Mouse (Mus musculus): ENCODE measurements around the gene Tcf7l2.

Tcf7l2 gene

GRCm38 (mm10) chr19:55797834-55798233 is 56.2 kb downstream of the Tcf7l2 start:
- DNase-seq, result no peak

GRCm38 (mm10) chr19:55799411-55799810 is 57.8 kb downstream of the Tcf7l2 start:
- no peak for DNase-seq

DNA sequence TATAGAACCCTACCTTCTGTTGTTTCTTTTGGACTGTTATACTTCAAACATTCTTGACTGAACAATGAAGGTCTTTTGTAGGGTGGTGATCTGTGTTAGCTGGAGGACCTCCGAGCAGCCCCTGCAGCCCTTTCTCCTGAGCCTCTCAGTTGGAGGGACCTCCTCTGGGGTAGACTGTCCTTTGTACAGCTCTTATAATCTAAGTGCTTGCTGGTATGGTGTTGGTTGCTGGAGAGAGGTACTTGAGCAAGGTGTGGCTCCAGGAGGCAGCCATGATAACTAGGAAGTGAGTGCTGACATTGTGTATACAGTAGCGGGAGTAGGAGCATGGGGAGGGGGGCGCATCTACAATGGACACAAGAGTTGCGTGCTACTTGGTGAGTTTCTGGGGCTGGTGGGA is 58.4 kb downstream of the Tcf7l2 start:
- no peak for DNase-seq

DNA sequence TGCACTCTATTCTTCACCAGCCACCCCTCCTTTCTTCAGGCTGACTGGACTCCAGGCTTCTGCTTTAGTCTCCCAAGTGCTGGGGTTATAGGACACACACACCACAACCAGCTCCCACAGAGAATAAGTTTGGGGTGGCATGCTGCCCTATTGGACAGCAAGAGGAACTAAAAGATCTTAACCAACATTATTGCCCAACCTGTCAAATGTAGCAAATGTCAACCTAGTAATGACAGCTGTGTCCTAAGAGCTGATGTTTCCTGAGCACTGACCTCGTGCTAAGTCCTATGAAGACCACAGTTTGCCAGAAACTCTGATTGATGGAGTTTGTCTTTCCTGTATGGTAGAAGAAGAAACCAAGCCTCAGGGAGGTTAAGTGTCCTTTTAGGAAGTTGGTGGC is 61.5 kb downstream of the Tcf7l2 start:
- no peak for DNase-seq

GRCm38 (mm10) chr19:55803797-55804196 is 62.2 kb downstream of the Tcf7l2 start:
- DNase-seq, result no peak

DNA sequence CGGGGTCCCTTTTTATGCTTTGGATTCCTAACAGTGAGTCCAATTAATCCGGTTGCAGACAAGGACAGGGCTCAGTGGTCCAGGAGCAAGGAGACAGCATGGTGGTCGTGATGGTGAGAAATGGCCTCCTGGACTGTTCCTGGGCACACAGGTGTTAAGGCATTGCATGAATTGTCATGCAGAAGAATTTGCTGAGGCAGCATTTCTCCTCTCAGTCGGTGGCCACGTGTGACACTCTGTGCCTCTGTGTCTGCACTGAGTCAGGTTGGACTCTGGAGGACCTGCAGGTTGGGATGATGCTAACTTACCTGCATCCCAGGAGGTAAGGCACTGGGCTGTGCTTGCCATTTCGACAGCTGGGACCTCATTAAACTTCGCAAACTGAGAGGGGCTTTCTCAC is 63.2 kb downstream of the Tcf7l2 start:
- no peak for DNase-seq

GRCm38 (mm10) chr19:55806434-55807193 is 65.0 kb downstream of the Tcf7l2 start:
- no peak for DNase-seq

DNA sequence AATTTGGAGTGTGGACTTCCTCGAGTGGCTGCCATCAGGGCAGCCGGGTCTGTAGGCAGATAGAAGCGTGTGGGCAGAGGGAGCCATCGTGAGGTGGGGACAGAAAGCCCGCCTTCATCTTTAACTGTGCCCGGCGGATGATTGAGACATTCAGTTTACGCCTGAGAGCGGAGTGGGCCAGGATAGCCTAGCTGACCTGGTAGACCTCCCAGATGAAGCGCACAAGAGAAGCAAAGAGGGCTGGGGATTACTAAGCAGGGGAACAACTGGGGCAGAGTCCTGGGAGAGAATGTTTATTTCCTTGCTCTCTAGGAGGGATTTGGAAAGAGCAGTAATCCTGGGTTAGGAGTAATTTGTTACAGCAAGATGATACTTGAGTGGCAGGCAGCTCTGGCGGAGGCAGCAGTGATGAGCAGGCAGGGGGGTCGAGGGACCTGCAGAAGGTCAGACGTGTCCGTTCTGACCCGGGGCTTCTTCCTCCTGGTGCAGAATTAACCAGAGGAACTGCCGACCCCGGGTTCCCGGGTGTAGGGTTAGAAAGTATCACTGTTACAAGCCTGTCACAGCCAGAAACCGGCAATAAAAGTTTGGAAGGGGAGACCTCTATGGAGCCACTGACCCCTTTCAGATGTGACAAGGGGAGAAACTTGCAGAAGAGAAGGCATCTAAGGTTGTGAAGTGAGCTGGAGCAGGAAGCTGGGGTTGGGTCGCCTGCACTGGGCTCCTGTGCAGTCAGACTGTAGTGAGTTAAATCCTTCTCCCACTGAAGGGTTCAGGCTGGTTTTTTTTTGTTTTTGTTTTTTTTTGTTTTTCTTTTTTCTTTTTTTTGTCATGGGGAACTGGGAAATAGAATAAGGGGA is 65.8 kb downstream of the Tcf7l2 start:
- no peak for DNase-seq

DNA sequence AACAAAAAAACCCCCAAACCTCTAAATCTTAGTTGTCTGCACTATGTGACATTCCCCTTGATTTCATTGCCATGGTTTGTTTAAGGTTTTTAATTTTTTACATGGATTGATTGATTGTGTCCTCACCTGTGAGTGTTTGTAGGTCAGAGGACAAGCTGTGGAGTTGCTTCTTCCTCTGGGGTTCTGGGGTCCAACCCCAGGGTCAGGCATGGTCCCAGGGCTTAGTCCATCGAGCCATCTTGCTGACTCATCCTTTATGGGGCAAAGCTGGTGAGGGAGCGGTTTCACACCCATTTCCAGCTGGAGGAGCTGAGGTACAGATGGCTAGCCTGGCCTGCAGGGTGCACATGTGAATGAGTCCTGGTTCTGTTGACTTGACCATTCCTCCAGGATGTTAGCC is 66.7 kb downstream of the Tcf7l2 start:
- no peak for DNase-seq

GRCm38 (mm10) chr19:55809539-55809938 is 67.9 kb downstream of the Tcf7l2 start:
- DNase-seq, result no peak

DNA sequence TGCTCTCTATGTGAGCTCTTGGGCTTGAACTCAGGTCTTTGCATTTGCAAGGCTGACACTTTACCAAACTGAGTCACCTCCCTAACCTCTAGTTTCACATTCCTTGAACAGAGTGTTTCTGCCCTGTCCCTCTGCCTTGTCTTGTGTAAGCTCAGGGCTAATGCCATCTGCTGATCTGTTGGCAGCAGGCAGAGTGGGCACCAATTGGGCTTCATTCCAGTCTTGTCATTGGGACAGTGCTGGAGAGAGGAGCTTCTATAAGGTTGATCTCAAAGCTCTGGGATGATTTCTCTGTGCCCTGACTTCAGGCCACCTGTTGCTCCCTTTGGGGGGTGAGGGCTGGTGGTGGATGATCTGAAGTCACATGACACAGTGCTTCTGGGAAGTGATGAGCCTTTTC is 70.6 kb downstream of the Tcf7l2 start:
- DNase-seq, result no peak

- no peak for DNase-seq
These were observed 73.6 kb downstream of the Tcf7l2 start for GRCm38 (mm10) chr19:55815010-55815790.

DNA sequence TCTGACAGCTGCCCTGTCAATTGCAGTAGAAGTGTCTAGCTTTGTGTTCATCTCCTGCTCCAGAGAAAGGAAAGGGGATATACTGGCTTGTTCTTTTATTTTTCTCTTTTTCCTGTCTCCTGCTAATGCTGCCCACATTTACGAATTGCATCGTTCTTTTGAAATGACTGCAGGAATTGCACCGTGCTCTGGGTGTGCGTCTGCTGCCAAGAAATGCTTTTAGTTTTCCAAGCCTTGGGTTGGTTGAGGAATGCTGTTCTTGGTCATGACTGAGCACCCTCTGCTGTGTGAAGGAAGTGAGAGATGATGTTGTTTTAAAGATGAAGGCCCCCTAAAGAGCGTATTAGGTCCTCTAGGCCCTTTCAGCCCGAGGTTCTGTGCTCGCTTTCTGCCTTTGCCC is 75.4 kb downstream of the Tcf7l2 start:
- DNase-seq, result no peak

DNA sequence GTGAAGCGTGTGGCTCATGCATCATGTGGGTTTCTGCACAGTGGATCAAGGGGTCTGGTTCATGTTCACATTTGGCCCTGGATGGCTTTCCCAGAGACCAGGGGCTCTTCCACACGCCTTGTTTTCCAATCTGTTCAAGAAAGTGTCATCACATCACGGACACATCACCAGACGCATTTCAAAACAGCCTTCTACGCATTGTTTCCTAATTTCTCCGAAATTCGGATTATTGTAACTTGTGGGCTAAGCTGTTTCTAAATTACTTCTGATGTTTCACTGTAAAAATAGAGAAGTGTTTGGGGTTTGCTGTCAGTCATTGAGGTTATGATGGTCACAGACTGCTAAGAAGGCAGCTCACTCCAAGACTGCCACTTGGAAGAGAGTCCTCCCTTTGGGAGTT is 78.6 kb downstream of the Tcf7l2 start:
- DNase-seq, result no peak

GRCm38 (mm10) chr19:55825001-55825827 is 83.6 kb downstream of the Tcf7l2 start:
- no peak for DNase-seq

- no peak for DNase-seq
These were observed 84.4 kb downstream of the Tcf7l2 start for GRCm38 (mm10) chr19:55825951-55826507.

DNA sequence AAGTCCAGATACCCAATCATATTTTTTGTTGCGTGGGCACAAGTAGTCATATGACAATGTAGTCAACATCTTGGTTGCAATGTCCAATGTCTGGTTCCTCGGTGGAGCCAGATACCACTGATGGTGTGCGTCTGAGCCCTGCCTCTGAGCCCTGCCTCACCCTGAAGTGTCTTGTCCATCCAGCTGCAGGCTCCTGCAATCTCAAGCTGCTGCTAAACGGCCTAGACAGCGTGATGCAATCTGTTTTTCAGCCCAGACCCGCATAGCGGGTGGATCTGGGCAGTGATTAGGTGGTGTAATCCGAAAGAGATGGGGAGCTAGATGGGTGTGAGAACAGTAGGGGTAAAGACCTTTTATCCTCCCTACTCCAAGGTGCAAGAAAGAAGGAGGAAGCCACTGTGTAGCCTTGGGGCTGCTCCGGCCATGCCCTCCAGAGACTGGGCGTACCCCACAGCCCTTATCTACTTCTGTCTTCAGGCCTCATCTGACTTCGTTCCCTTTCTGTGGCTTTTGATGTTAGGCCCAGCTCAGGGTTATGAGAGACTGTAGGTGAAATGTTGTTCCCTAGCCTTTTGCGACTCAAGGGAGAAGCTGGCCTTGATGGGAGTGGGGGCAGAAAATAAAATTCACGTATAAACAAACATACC is 86.1 kb downstream of the Tcf7l2 start:
- DNase-seq, result no peak

- DNase-seq, result no peak
These were observed 89.4 kb downstream of the Tcf7l2 start for GRCm38 (mm10) chr19:55830976-55831559.

DNA sequence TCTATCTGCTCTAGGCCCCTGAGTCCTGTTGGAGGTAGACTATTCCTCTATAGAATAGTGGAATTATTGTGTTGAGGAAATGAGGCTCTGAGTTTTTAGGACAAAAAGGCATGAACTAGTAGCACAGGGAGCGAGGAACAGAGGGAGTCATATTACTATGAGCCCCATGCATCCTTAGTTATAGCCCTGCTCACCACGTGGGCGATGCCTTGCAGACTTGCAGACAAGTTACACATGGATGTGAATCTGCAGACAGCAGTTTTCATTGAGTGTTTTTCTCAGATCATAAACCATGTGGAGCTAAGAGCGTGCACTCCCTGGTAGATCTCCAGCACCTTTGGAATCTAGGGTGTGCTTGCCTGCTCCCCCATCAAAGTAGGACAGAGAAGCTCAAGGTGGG is 90.5 kb downstream of the Tcf7l2 start:
- no peak for DNase-seq

DNA sequence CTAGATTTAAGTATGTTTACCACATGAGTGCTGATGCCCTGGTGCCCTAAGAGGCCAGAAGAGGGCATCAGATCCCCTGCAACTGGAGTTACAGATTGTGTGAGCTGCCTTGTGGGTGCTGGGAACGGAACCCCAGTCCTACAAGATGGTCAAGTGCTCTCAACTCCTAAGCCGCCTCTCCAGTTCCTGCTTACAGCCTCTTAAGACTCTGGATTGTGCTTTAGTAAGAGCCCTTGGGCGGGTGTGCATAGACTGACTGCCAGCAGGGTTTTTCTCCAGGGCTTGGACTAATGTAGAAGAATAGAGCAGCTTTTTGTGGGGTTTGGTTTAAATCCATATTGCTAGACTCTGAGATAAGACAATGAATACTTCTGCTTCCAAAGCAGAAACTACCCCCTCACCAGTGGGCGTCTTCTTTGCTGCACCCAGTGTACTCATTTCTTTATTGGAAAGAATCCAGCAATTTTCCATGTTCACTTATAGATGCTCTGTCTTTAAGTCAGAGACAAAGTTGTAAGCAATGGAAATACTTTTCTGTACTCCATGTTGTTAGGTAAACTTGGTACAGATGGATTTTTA is 92.3 kb downstream of the Tcf7l2 start:
- DNase-seq, result no peak

Measured in thymus, adult 18-20 months (tissue).